Mouse (Mus musculus) layer of hippocampus, postnatal 10 days (tissue): Measurements from ENCODE around the gene Mfsd2a. TPM values are rescaled to one million over a fixed set of nuclear protein-coding genes. Genes with fewer than 3 reads are reported as not detected.

Source experiments
- total RNA-seq, 2 experiments: library from RNA; stranded (reverse); gene quantifications; 2 replicates each; pipeline ENCODE4 v1.2.3; 2021

The Mfsd2a gene
- total RNA-seq, 2 experiments from 2014 or later = 64.0 to 68.9 TPM

Other genes with a start within 250 kb of the Mfsd2a start
- 10 to 100 TPM; 65.8 to 73.0 TPM for gene Ppt1, start 124.9 kb downstream of the Mfsd2a start, total RNA-seq
- 100 to 1,000 TPM; 192 to 203 TPM for gene Cap1, start 75.1 kb downstream of the Mfsd2a start, total RNA-seq
- 10 to 100 TPM; 53.5 to 59.1 TPM for gene Mycl, start 34.5 kb upstream of the Mfsd2a start, total RNA-seq
- gene Trit1, start 55.4 kb upstream of the Mfsd2a start, total RNA-seq = 10 to 100 TPM; 24.5 to 29.2 TPM
- gene Bmp8b, start 144.0 kb upstream of the Mfsd2a start, total RNA-seq = under 1 TPM; 0.42 to 0.71 TPM
- under 1 TPM; 0.39 to 0.45 TPM for gene Oxct2b, start 155.1 kb upstream of the Mfsd2a start, total RNA-seq
- gene Ppie, start 178.8 kb upstream of the Mfsd2a start, total RNA-seq = 10 to 100 TPM; 22.2 to 24.7 TPM
- 100 to 1,000 TPM; 222 to 231 TPM for gene Hpcal4, start 222.0 kb upstream of the Mfsd2a start, total RNA-seq
- gene Nt5c1a, start 240.3 kb upstream of the Mfsd2a start, total RNA-seq = 1 to 10 TPM; 6.9 to 7.4 TPM